Mouse (Mus musculus): ENCODE data around the gene Krt76. TPM values are rescaled to one million over a fixed set of nuclear protein-coding genes. Genes with fewer than 3 reads are reported as not detected.

Gene Krt76
- total and polyA plus RNA-seq, 3 experiments = not detected

- no peak overlapping the region for H3K27ac ChIP-seq (ENCODE audit: control insufficient read depth, low read depth, low read length)
- H3K9me3 ChIP-seq (replicated peaks; ENCODE audit: insufficient read depth, low read length) = no peaks in the 10 kb centered on the region
- TF ChIP-seq CTCF (IDR thresholded peaks at IDR 0.05 in 2 of 3, conservative IDR thresholded peaks at IDR 0.05 in 1 of 3; ENCODE audit: control insufficient read depth in 1 of 3, insufficient read depth in 1 of 3, low read depth in 2 of 3, low read length in 3 of 3, poor library complexity in 1 of 3, severe bottlenecking in 1 of 3) (no peak), MEF2A (IDR thresholded peaks at IDR 0.05; ENCODE audit: extremely low read depth, insufficient replicate concordance, low read depth, low read length, poor library complexity, severe bottlenecking) (no peak), ZKSCAN1 (IDR thresholded peaks at IDR 0.05; ENCODE audit: low read depth, low read length) (no peak), JUND (IDR thresholded peaks at IDR 0.05; ENCODE audit: low read depth, low read length) (no peak), MAX (IDR thresholded peaks at IDR 0.05; ENCODE audit: low read length) (no peak), RCOR1 (IDR thresholded peaks at IDR 0.05; ENCODE audit: low read depth, low read length) (no peak), ETS1 (IDR thresholded peaks at IDR 0.05; ENCODE audit: low read depth, low read length) (no peak), CHD2 (IDR thresholded peaks at IDR 0.05; ENCODE audit: low read length) (no peak), KAT2A (conservative IDR thresholded peaks at IDR 0.05; ENCODE audit: low read depth, low read length) (no peak), GABPA (IDR thresholded peaks at IDR 0.05; ENCODE audit: low read depth, low read length) (no peak), HCFC1 (IDR thresholded peaks at IDR 0.05; ENCODE audit: low read depth, low read length) (no peak), TBP (IDR thresholded peaks at IDR 0.05; ENCODE audit: low read depth, low read length) (no peak), ZMIZ1 (IDR thresholded peaks at IDR 0.05; ENCODE audit: low read depth, low read length) (no peak), POLR2AphosphoS5 (IDR thresholded peaks at IDR 0.05; ENCODE audit: borderline replicate concordance, low read depth, low read length) (no peak)
- no peak overlapping the region for H3K4me3 ChIP-seq (ENCODE audit: control insufficient read depth in 1 of 2, insufficient read depth in 1 of 2, low read depth in 2 of 2, low read length in 2 of 2)
- H3K9ac ChIP-seq (ENCODE audit: control insufficient read depth, low read depth, low read length, poor library complexity, severe bottlenecking) = no peak overlapping the region
- DNase-seq (ENCODE audit: low read depth, low spot score) = no peak
- H3K4me1 ChIP-seq (ENCODE audit: control insufficient read depth in 1 of 2, insufficient read depth in 2 of 2, low read length in 2 of 2) = no peaks in the 10 kb centered on the region
- no peaks in the 10 kb centered on the region; a peak in 1 of 4 replicates for H3K27me3 ChIP-seq (ENCODE audit: control insufficient read depth in 1 of 2, insufficient read depth in 2 of 2, low read length in 2 of 2)
- H3K36me3 ChIP-seq (ENCODE audit: control insufficient read depth in 1 of 2, insufficient read depth in 2 of 2, low read length in 2 of 2) = no peaks in the 10 kb centered on the region
- no peaks in the 10 kb centered on the region for H3K79me2 ChIP-seq (ENCODE audit: control insufficient read depth, insufficient read depth, low read length, poor library complexity)
Measured at GRCm38 (mm10) chr15:101927340-101928080, 34.8 kb upstream of the Krt76 start.

- no peaks in the 10 kb centered on the region for H3K36me3 ChIP-seq (ENCODE audit: control insufficient read depth in 1 of 2, insufficient read depth in 2 of 2, low read length in 2 of 2)
- H3K4me3 ChIP-seq (ENCODE audit: control insufficient read depth in 1 of 2, insufficient read depth in 1 of 2, low read depth in 2 of 2, low read length in 2 of 2) = no peak overlapping the region
- no peaks in the 10 kb centered on the region for H3K9me3 ChIP-seq (replicated peaks; ENCODE audit: insufficient read depth, low read length)
- H3K79me2 ChIP-seq (ENCODE audit: control insufficient read depth, insufficient read depth, low read length, poor library complexity) = no peaks in the 10 kb centered on the region
- H3K27me3 ChIP-seq (ENCODE audit: control insufficient read depth in 1 of 2, insufficient read depth in 2 of 2, low read length in 2 of 2) = no peaks in the 10 kb centered on the region
- DNase-seq (ENCODE audit: low read depth, low spot score) = no peak
- H3K9ac ChIP-seq (ENCODE audit: control insufficient read depth, low read depth, low read length, poor library complexity, severe bottlenecking) = no peak overlapping the region
- H3K4me1 ChIP-seq (ENCODE audit: control insufficient read depth in 1 of 2, insufficient read depth in 2 of 2, low read length in 2 of 2) = no peaks in the 10 kb centered on the region
- H3K27ac ChIP-seq (ENCODE audit: control insufficient read depth, low read depth, low read length) = no peak overlapping the region
- TF ChIP-seq MAZ (IDR thresholded peaks at IDR 0.05; ENCODE audit: low read depth, low read length) = no peak
- TF ChIP-seq NELFE (IDR thresholded peaks at IDR 0.05; ENCODE audit: low read depth, low read length) = no peak
- no peak for TF ChIP-seq ELF1 (IDR thresholded peaks at IDR 0.05; ENCODE audit: low read depth, low read length)
- no peak for TF ChIP-seq GATA1 (IDR thresholded peaks at IDR 0.05; ENCODE audit: low read depth, low read length)
- no peak for TF ChIP-seq MAX (IDR thresholded peaks at IDR 0.05; ENCODE audit: low read length)
- no peak for TF ChIP-seq JUND (IDR thresholded peaks at IDR 0.05; ENCODE audit: low read depth, low read length)
- no peak for TF ChIP-seq TBP (IDR thresholded peaks at IDR 0.05; ENCODE audit: low read depth, low read length)
- no peak for TF ChIP-seq ZC3H11A (IDR thresholded peaks at IDR 0.05; ENCODE audit: low read depth, low read length)
- TF ChIP-seq GABPA (IDR thresholded peaks at IDR 0.05; ENCODE audit: low read depth, low read length) = no peak
Measured at GRCm38 (mm10) chr15:101925041-101925440, 32.3 kb upstream of the Krt76 start.

Measured in MEL (cell line).